Mouse (Mus musculus): Measurements from ENCODE around the gene Atp11a. TPM values are rescaled to one million over a fixed set of nuclear protein-coding genes. Genes with fewer than 3 reads are reported as not detected.

Atp11a gene
- total RNA-seq, 1 experiment, result 65.9 TPM

- in situ Hi-C loops (cut with MboI; ENCODE audit: low sequenced_read_pairs in 2 of 2, unreplicated experiment in 2 of 2), result no loop called here
- Histone ChIP-seq H3K4me3 (ENCODE audit: insufficient read depth in 1 of 2, low read depth in 1 of 2, low read length in 2 of 2, poor library complexity in 1 of 2, severe bottlenecking in 1 of 2) (no peak overlapping the region), H3K36me3 (ENCODE audit: control insufficient read depth, insufficient read depth, low read length, poor library complexity, severe bottlenecking) (no peaks in the 10 kb centered on the region), H3K27ac (ENCODE audit: insufficient read depth, low read depth, low read length, poor library complexity, severe bottlenecking) (no peak overlapping the region), H3K9me3 (ENCODE audit: control insufficient read depth, insufficient read depth, low read depth, low read length) (no peaks in the 10 kb centered on the region), H3K9ac (ENCODE audit: insufficient read depth, low read depth, low read length, poor library complexity, severe bottlenecking) (no peak overlapping the region), H3K4me1 (ENCODE audit: control insufficient read depth in 2 of 2, insufficient read depth in 2 of 2, low read length in 2 of 2, poor library complexity in 1 of 2) (no peaks in the 10 kb centered on the region)
- TF ChIP-seq CHD2 (IDR thresholded peaks at IDR 0.05; ENCODE audit: low read depth, low read length), result no peak
- no peak for TF ChIP-seq MAFK (IDR thresholded peaks at IDR 0.05; ENCODE audit: insufficient read depth, low read depth, low read length)
- no peak for TF ChIP-seq HCFC1 (IDR thresholded peaks at IDR 0.05; ENCODE audit: borderline replicate concordance, insufficient read depth, low read length)
- no peak for TF ChIP-seq ZNF384 (IDR thresholded peaks at IDR 0.05; ENCODE audit: low read depth, low read length)
- no peak for TF ChIP-seq ZC3H11A (IDR thresholded peaks at IDR 0.05; ENCODE audit: borderline replicate concordance, low read depth, low read length)
- no peak for DNase-seq (ENCODE audit: low read depth, low spot score)
Observed at GRCm38 (mm10) chr8:12775302-12775975, 18.6 kb downstream of the Atp11a start.

- Histone ChIP-seq H3K27ac (ENCODE audit: insufficient read depth, low read depth, low read length, poor library complexity, severe bottlenecking) (no peak overlapping the region), H3K4me3 (ENCODE audit: insufficient read depth in 1 of 2, low read depth in 1 of 2, low read length in 2 of 2, poor library complexity in 1 of 2, severe bottlenecking in 1 of 2) (no peak overlapping the region)
- no peak for TF ChIP-seq HCFC1 (IDR thresholded peaks at IDR 0.05; ENCODE audit: borderline replicate concordance, insufficient read depth, low read length)
- no peak for TF ChIP-seq ZNF384 (IDR thresholded peaks at IDR 0.05; ENCODE audit: low read depth, low read length)
- TF ChIP-seq MAFK (IDR thresholded peaks at IDR 0.05; ENCODE audit: insufficient read depth, low read depth, low read length), result no peak
- TF ChIP-seq ZC3H11A (IDR thresholded peaks at IDR 0.05; ENCODE audit: borderline replicate concordance, low read depth, low read length), result no peak
- TF ChIP-seq CHD2 (IDR thresholded peaks at IDR 0.05; ENCODE audit: low read depth, low read length), result no peak
Observed at GRCm38 (mm10) chr8:12776166-12776565, 19.4 kb downstream of the Atp11a start.

GRCm38 (mm10) chr8:12777171-12777570 lies 20.4 kb downstream of the Atp11a start:
- Histone ChIP-seq H3K4me1 (ENCODE audit: control insufficient read depth in 2 of 2, insufficient read depth in 2 of 2, low read length in 2 of 2, poor library complexity in 1 of 2) (no peaks in the 10 kb centered on the region), H3K4me3 (ENCODE audit: insufficient read depth in 1 of 2, low read depth in 1 of 2, low read length in 2 of 2, poor library complexity in 1 of 2, severe bottlenecking in 1 of 2) (no peak overlapping the region), H3K9ac (ENCODE audit: insufficient read depth, low read depth, low read length, poor library complexity, severe bottlenecking) (no peak overlapping the region), H3K36me3 (ENCODE audit: control insufficient read depth, insufficient read depth, low read length, poor library complexity, severe bottlenecking) (no peaks in the 10 kb centered on the region), H3K9me3 (ENCODE audit: control insufficient read depth, insufficient read depth, low read depth, low read length) (no peaks in the 10 kb centered on the region), H3K27ac (ENCODE audit: insufficient read depth, low read depth, low read length, poor library complexity, severe bottlenecking) (no peak overlapping the region)
- TF ChIP-seq CHD2 (IDR thresholded peaks at IDR 0.05; ENCODE audit: low read depth, low read length) (no peak), HCFC1 (IDR thresholded peaks at IDR 0.05; ENCODE audit: borderline replicate concordance, insufficient read depth, low read length) (no peak), ZNF384 (IDR thresholded peaks at IDR 0.05; ENCODE audit: low read depth, low read length) (no peak), MAFK (IDR thresholded peaks at IDR 0.05; ENCODE audit: insufficient read depth, low read depth, low read length) (no peak), ZC3H11A (IDR thresholded peaks at IDR 0.05; ENCODE audit: borderline replicate concordance, low read depth, low read length) (no peak)
- in situ Hi-C loops (cut with MboI; ENCODE audit: low sequenced_read_pairs in 2 of 2, unreplicated experiment in 2 of 2), result no loop called here
- no peak for DNase-seq (ENCODE audit: low read depth, low spot score)

More at GRCm38 (mm10) chr8:12776166-12776565, 19.4 kb downstream of the Atp11a start:
- Histone ChIP-seq H3K36me3 (ENCODE audit: control insufficient read depth, insufficient read depth, low read length, poor library complexity, severe bottlenecking) (no peaks in the 10 kb centered on the region), H3K9me3 (ENCODE audit: control insufficient read depth, insufficient read depth, low read depth, low read length) (no peaks in the 10 kb centered on the region), H3K9ac (ENCODE audit: insufficient read depth, low read depth, low read length, poor library complexity, severe bottlenecking) (no peak overlapping the region), H3K4me1 (ENCODE audit: control insufficient read depth in 2 of 2, insufficient read depth in 2 of 2, low read length in 2 of 2, poor library complexity in 1 of 2) (no peaks in the 10 kb centered on the region)
- DNase-seq (ENCODE audit: low read depth, low spot score), result no peak
- in situ Hi-C loops (cut with MboI; ENCODE audit: low sequenced_read_pairs in 2 of 2, unreplicated experiment in 2 of 2), result no loop called here

GRCm38 (mm10) chr8:12779541-12779940 lies 22.7 kb downstream of the Atp11a start:
- Histone ChIP-seq H3K4me3 (ENCODE audit: insufficient read depth in 1 of 2, low read depth in 1 of 2, low read length in 2 of 2, poor library complexity in 1 of 2, severe bottlenecking in 1 of 2) (no peak overlapping the region), H3K9ac (ENCODE audit: insufficient read depth, low read depth, low read length, poor library complexity, severe bottlenecking) (no peak overlapping the region), H3K9me3 (ENCODE audit: control insufficient read depth, insufficient read depth, low read depth, low read length) (no peaks in the 10 kb centered on the region), H3K4me1 (ENCODE audit: control insufficient read depth in 2 of 2, insufficient read depth in 2 of 2, low read length in 2 of 2, poor library complexity in 1 of 2) (no peaks in the 10 kb centered on the region), H3K27ac (ENCODE audit: insufficient read depth, low read depth, low read length, poor library complexity, severe bottlenecking) (no peak overlapping the region), H3K36me3 (ENCODE audit: control insufficient read depth, insufficient read depth, low read length, poor library complexity, severe bottlenecking) (no peaks in the 10 kb centered on the region; the same call in 1 of the 2 replicates)
- in situ Hi-C loops (cut with MboI; ENCODE audit: low sequenced_read_pairs in 2 of 2, unreplicated experiment in 2 of 2), result no loop called here
- no peak for DNase-seq (ENCODE audit: low read depth, low spot score)
- TF ChIP-seq ZNF384 (IDR thresholded peaks at IDR 0.05; ENCODE audit: low read depth, low read length) (no peak), HCFC1 (IDR thresholded peaks at IDR 0.05; ENCODE audit: borderline replicate concordance, insufficient read depth, low read length) (no peak), CHD2 (IDR thresholded peaks at IDR 0.05; ENCODE audit: low read depth, low read length) (no peak), MAFK (IDR thresholded peaks at IDR 0.05; ENCODE audit: insufficient read depth, low read depth, low read length) (no peak), ZC3H11A (IDR thresholded peaks at IDR 0.05; ENCODE audit: borderline replicate concordance, low read depth, low read length) (no peak)
